Mouse (Mus musculus) liver, embryonic 15.5 days (tissue): ENCODE data around the gene Camkk1. TPM values are rescaled to one million over a fixed set of nuclear protein-coding genes. Genes with fewer than 3 reads are reported as not detected.

Experiments
- ATAC-seq: fragments of 200-750 bp; cut with Nextera tagmentation; 2 replicates; pipeline ENCODE4 v1.8.0; 2017; ENCODE audit warnings: moderate number of reproducible peaks, mild to moderate bottlenecking, moderate library complexity; ENCODE audit not compliant: insufficient read depth
- H3K27ac ChIP-seq: fragments of 300-500 bp; sonication (generic); replicated peaks from 2 replicates; pipeline ENCODE4 v1.5.1; 2015; ENCODE audit warnings: mild to moderate bottlenecking, inconsistent platforms
- H3K27me3 ChIP-seq: fragments of 300-500 bp; sonication (generic); 2 replicates; pipeline ENCODE4 v1.6.1; 2015; ENCODE audit warnings: mild to moderate bottlenecking, inconsistent platforms
- H3K36me3 ChIP-seq: fragments of 300-500 bp; sonication (generic); replicated peaks from 2 replicates; pipeline ENCODE4 v1.6.1; 2015; ENCODE audit warnings: moderate library complexity, mild to moderate bottlenecking, inconsistent platforms
- H3K4me1 ChIP-seq: fragments of 300-500 bp; sonication (generic); replicated peaks from 2 replicates; pipeline ENCODE4 v1.6.1; 2015; ENCODE audit warnings: inconsistent platforms
- H3K4me2 ChIP-seq: fragments of 300-500 bp; sonication (generic); 2 replicates; pipeline ENCODE4 v1.6.1; 2015; ENCODE audit warnings: moderate library complexity, mild to moderate bottlenecking, inconsistent platforms
- H3K4me3 ChIP-seq: fragments of 300-500 bp; sonication (generic); replicated peaks from 2 replicates; pipeline ENCODE4 v1.5.1; 2015; ENCODE audit warnings: mild to moderate bottlenecking, inconsistent platforms
- H3K9ac ChIP-seq: fragments of 300-500 bp; sonication (generic); 2 replicates; pipeline ENCODE4 v1.6.1; 2015; ENCODE audit warnings: moderate library complexity, mild to moderate bottlenecking, inconsistent platforms
- H3K9me3 ChIP-seq: fragments of 300-500 bp; sonication (generic); replicated peaks from 2 replicates; pipeline ENCODE4 v1.6.1; 2016; ENCODE audit warnings: inconsistent platforms
- WGBS: fragments of 180-500 bp; shearing (Covaris S2); methylation state at CpG from one replicate; pipeline ENCODE4 v1.1.7; 2015; ENCODE audit warnings: mixed read lengths; ENCODE audit not compliant: insufficient replicate concordance; 5-methylcytosine and 5-hydroxymethylcytosine counted together
- polyA plus RNA-seq: library from polyadenylated mRNA; unstranded; fragments of >200 nt; fragmentation: Nextera tagmentation; extraction: Ambion mirVana; gene quantifications from 2 replicates; pipeline ENCODE4 v1.2.1, GENCODE M21; 2015

The Camkk1 gene
- polyA plus RNA-seq, 1 experiment from 2014 or later, result 0.73 TPM

DNA sequence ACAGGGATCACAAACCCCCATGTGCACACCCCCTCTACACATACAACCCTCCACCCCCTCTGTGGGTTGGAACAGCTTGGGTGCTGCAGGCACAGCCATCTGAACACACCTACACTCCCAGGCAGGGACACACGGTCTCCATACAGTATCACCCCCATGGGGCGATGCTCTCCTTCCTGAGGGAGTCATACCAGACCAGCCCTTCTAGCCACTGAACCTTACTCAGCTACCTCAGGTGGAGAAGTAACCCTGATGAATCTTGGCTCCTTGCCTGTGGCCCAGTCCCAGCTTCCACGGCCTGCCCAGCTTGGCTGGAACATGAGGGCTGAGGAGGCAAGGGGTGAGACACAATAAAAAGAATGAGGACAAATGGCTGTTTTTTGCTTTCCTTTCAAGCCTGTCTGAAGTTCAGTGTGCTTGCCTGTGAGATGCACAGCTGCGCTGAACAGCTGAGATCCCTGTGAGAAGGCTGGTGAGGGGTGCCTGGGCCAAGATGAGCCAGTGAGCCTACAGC is 3.9 kb upstream of the Camkk1 start:
- no peak for ATAC-seq
- Histone ChIP-seq H3K9me3 (no peaks in the 10 kb centered on the region), H3K36me3 (no peaks in the 10 kb centered on the region), H3K27me3 (peaks cover 39% of the 10 kb centered on the region), H3K4me3 (no peak overlapping the region), H3K9ac (no peak overlapping the region), H3K27ac (no peak overlapping the region), H3K4me1 (peaks cover 15% of the 10 kb centered on the region), H3K4me2 (no peak overlapping the region)
- 65% methylated on average over 4 of the region's 4 CpGs for WGBS

DNA sequence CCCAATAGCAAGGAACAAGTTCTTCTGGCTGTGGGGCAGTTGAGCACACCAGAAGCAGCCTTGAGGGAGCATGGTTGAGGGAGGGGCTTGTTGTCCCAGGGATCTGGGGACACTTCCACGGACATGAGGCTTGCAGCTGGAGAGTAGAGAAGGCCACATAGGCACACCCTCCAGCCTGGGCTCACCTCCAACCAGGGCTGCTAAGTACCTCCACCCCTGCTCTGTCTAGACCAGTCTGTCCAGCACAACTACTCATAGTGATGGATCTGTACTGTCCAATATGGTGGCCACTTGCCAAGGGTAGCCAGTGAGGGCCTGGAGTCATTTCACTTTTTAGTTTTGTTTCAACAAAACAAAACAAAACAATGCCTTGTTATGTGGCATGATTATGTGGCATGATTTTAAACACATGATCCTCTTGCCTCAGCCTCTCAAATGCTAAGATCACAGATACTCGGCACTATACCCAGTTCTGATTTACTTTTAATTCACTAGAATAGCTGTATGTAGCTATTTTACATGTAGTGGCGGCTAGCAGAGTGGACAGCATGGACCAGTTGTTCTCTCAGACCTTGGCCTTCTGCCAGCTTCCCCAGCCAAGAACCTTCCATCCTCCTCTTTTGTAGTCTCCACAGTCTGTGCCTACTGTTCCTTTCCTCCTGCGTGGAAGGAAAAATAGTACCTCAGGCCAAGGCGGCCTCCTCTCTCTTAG is 3.3 kb upstream of the Camkk1 start:
- H3K27me3 ChIP-seq, result peaks cover 45% of the 10 kb centered on the region
- WGBS, result 60% methylated on average over 5 of the region's 5 CpGs
- peaks cover 15% of the 10 kb centered on the region for H3K4me1 ChIP-seq
- ATAC-seq, result no peak
- H3K9ac ChIP-seq, result no peak overlapping the region
- no peak overlapping the region for H3K4me2 ChIP-seq
- no peak overlapping the region for H3K27ac ChIP-seq
- H3K9me3 ChIP-seq, result no peaks in the 10 kb centered on the region
- H3K4me3 ChIP-seq, result no peak overlapping the region
- H3K36me3 ChIP-seq, result no peaks in the 10 kb centered on the region

DNA sequence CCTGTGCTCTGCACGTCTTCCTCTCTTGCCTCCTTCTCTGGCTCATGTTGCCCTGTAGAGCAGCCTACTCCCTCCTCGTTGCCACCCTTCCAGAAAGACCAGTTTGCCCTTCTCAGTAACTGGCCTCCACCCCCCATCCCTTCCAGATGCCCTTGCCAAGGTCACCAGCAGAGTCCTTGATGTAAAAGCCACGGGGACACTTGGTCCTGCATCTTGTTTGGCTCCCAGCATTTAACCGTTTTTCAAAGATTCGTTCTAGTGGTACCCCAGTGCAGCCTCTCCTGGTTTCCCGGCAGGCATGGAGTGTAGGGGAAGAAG is 2.7 kb upstream of the Camkk1 start:
- H3K9ac ChIP-seq, result no peak overlapping the region

DNA sequence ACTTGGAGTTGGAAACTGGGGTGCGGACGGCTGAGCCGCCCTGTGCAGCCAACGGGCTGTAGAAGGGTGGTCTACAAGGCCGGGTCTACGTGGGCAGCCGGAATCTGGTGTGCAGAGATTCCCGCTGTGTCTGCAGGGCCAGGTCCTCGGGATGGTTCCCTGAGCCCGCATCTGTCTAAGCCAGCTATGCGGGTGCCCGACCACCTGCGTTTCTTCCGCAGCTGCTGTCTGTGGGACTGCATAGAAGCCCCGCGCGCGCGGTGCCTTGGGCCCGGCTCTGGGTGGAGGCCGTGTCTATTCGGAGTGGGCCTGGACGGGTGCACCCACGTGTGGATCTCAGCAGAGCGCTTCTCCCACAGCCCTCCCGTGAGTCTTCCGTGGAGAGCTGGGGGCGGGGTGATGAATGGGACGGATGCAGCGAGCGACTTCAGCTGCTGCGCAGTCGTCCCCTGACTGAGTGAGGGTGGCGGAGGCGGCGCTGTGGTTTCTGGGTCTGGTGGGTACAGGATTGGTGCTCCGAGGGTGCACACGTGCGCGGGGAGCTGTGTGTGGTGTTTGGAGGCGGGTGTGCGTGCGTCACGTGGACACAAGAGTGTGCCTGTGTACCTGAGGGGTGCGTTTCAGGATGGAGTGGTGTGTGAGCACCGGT is 463 bp downstream of the Camkk1 start:
- H3K27ac ChIP-seq, result no peak overlapping the region

More for the DNA sequence above, 2.7 kb upstream of the Camkk1 start:
- Histone ChIP-seq H3K27me3 (peaks cover 51% of the 10 kb centered on the region), H3K36me3 (no peaks in the 10 kb centered on the region), H3K27ac (no peak overlapping the region), H3K4me2 (no peak overlapping the region), H3K9me3 (no peaks in the 10 kb centered on the region), H3K4me3 (no peak overlapping the region), H3K4me1 (peaks cover 15% of the 10 kb centered on the region)
- ATAC-seq, result no peak
- WGBS, result 62% methylated on average over 6 of the region's 6 CpGs

DNA sequence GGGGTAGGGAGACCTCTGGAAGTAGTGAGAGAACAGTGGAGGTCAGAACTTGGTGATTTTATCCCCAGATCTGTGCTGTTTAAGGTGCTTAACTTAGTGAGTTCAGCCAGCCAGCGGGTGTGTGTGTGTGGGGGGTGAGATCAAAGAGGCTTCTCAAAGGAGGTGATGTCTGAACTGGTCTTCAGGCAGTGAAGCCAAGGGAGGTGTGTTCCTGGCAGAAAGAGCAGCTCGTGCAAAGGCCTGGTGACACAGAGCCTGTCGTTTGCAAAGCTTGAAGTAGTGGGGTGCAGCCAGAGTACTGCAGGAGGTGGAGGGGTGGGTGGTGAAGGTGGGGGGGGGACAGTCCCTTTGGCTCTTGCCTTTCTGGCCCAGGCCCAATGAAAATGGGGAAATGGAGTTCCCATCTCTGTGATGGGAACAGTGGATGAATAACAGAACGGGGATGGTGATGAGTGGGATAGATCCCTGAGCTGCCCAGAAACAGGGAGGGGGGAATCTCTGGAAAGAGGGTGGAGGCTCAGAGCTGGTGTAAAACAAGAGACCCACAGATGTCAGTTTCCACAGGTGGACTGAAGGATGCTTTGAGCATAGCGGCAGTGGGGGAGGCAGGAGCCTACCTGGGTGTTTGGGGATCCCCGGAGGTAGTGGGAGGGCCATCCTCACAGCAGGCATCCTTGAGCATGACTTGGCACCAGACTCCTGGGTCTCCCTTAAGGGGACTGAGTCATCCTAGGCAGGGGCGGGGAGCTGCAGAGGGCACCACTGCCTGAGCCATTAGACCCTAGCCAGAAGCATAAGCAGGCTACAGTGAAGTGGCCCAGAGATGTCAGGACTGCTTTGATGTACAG is 2.4 kb downstream of the Camkk1 start:
- Histone ChIP-seq H3K27me3 (peaks cover 67% of the 10 kb centered on the region), H3K9me3 (no peaks in the 10 kb centered on the region), H3K4me1 (peaks cover 30% of the 10 kb centered on the region), H3K4me2 (no peak overlapping the region), H3K27ac (no peak overlapping the region), H3K36me3 (no peaks in the 10 kb centered on the region), H3K4me3 (no peak overlapping the region), H3K9ac (no peak overlapping the region)
- 59% methylated on average over 7 of the region's 7 CpGs for WGBS
- ATAC-seq, result no peak

More for the DNA sequence above, 463 bp downstream of the Camkk1 start:
- H3K36me3 ChIP-seq, result no peaks in the 10 kb centered on the region
- H3K9me3 ChIP-seq, result no peaks in the 10 kb centered on the region
- peak overlapping the region; percentile 89 for H3K4me2 ChIP-seq
- ATAC-seq, result peak; percentile 20
- 3% methylated on average over 46 of the region's 46 CpGs for WGBS
- peak overlapping the region; percentile 58 for H3K4me3 ChIP-seq
- peaks cover 18% of the 10 kb centered on the region for H3K4me1 ChIP-seq
- H3K9ac ChIP-seq, result peak overlapping the region; percentile 3; the same call in 1 of the 2 replicates
- peaks cover 70% of the 10 kb centered on the region for H3K27me3 ChIP-seq

DNA sequence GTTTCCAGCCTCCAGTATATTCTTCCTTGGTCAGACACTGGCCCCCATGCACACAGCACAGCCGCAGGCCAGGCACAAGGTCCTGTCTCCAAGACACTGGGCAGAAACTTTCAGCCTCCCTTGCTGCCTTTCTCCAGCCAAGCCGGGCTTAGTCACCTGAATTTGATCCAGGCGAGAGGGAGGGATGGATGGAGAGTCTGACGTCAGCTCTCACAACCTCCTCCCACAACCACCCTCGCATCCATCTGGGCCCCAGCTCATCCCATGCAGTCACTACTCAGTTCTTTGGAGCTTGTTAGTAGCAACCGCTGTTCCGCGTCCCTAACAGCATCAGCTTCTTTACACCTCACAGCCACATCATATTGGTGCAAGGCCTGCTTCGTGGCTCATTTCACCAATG is 4.3 kb downstream of the Camkk1 start:
- Histone ChIP-seq H3K27me3 (peaks cover 49% of the 10 kb centered on the region), H3K36me3 (no peaks in the 10 kb centered on the region), H3K4me1 (peaks cover 30% of the 10 kb centered on the region), H3K4me2 (no peak overlapping the region), H3K27ac (no peak overlapping the region), H3K4me3 (no peak overlapping the region), H3K9me3 (no peaks in the 10 kb centered on the region), H3K9ac (no peak overlapping the region)
- WGBS, result 61% methylated on average over 9 of the region's 9 CpGs
- ATAC-seq, result no peak

DNA sequence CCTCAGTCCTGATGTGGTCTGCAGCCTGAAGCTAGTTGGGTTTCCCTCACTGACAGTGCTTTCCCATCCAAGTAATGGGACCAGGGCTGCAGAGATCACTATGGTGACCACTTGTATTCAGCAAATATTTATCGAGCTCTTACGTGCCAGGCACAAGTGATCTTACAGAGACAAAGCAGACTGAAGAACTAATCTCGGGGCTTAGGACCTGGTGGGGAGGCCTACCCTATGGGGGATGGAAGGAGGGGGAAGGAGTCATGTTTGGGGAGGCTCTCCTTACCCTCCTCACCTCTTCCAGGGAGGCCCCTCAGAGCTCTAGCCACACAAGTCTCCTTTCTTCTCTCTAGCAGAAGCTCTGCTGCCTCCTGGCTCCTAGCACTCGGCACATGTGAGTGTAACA is 5.0 kb downstream of the Camkk1 start:
- H3K9me3 ChIP-seq, result no peaks in the 10 kb centered on the region
- no peak overlapping the region for H3K9ac ChIP-seq
- H3K27me3 ChIP-seq, result peaks cover 42% of the 10 kb centered on the region
- H3K36me3 ChIP-seq, result no peaks in the 10 kb centered on the region
- 42% methylated on average over 4 of the region's 4 CpGs for WGBS
- no peak overlapping the region for H3K27ac ChIP-seq
- no peak overlapping the region for H3K4me3 ChIP-seq
- no peak for ATAC-seq
- no peak overlapping the region; the same call in 1 of the 2 replicates for H3K4me2 ChIP-seq
- peaks cover 24% of the 10 kb centered on the region for H3K4me1 ChIP-seq

DNA sequence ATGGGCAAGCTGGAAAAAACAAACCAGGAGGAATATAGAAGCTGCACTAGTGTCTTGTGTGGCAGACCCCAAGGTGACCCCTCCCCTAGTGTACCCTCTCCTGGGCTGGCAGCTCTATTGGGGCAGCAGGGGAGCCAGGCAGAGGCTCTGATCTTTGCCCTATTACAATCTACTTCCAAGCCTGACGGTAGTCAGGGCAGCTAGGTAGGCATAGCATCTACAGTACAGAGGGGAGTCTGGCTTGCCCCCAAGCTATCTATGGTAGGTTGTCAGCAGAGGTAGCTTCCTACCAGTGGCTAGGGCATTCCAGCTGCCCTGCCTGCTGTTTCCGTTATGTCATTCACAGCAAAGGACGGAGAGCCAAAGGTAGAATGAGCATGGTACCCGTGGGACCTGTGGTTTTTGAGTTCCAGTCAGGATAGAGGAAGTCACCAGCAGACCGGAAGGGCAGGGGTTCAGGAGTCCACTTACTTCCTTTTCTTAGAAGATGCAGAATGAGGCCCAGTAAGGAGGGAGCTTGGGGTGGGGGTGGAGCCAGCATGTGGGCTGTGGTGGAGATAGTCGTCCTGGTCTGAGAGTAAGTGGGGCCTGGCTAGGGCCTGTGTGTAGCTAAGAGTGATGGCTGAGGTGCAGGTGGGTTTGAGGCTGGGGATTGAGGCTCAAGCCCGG is 5.6 kb downstream of the Camkk1 start:
- H3K27ac ChIP-seq, result no peak overlapping the region
- no peaks in the 10 kb centered on the region for H3K9me3 ChIP-seq
- H3K4me1 ChIP-seq, result peaks cover 19% of the 10 kb centered on the region
- 14% methylated on average over 7 of the region's 7 CpGs for WGBS
- ATAC-seq, result peak; percentile 55
- H3K4me3 ChIP-seq, result no peak overlapping the region
- no peak overlapping the region for H3K9ac ChIP-seq
- H3K27me3 ChIP-seq, result peaks cover 36% of the 10 kb centered on the region
- H3K4me2 ChIP-seq, result peak overlapping the region; percentile 11
- no peaks in the 10 kb centered on the region for H3K36me3 ChIP-seq

DNA sequence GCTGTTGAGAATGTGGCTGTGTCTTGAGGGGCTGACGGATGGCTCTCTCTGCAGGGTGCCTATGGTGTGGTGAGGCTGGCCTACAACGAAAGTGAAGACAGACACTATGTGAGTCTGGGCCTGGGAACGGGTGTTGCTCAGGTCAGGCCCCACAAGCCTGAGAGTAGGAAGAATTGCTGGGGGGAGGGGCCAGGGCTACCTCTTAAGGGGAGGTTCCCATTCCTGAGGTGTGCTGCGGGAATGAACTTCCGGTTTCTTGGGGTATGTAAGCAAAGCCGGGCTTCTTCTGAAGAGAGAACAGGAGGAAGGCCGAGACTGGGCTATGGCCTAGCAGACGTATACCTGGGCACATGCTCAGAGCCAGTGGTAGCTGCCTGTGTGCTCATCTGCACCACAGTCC is 8.2 kb downstream of the Camkk1 start:
- H3K4me2 ChIP-seq, result no peak overlapping the region
- H3K9ac ChIP-seq, result no peak overlapping the region
- no peak for ATAC-seq
- H3K9me3 ChIP-seq, result no peaks in the 10 kb centered on the region
- H3K27ac ChIP-seq, result no peak overlapping the region
- peaks cover 23% of the 10 kb centered on the region for H3K4me1 ChIP-seq
- H3K4me3 ChIP-seq, result no peak overlapping the region
- peaks cover 10% of the 10 kb centered on the region for H3K27me3 ChIP-seq
- 45% methylated on average over 8 of the region's 8 CpGs for WGBS
- H3K36me3 ChIP-seq, result no peaks in the 10 kb centered on the region

DNA sequence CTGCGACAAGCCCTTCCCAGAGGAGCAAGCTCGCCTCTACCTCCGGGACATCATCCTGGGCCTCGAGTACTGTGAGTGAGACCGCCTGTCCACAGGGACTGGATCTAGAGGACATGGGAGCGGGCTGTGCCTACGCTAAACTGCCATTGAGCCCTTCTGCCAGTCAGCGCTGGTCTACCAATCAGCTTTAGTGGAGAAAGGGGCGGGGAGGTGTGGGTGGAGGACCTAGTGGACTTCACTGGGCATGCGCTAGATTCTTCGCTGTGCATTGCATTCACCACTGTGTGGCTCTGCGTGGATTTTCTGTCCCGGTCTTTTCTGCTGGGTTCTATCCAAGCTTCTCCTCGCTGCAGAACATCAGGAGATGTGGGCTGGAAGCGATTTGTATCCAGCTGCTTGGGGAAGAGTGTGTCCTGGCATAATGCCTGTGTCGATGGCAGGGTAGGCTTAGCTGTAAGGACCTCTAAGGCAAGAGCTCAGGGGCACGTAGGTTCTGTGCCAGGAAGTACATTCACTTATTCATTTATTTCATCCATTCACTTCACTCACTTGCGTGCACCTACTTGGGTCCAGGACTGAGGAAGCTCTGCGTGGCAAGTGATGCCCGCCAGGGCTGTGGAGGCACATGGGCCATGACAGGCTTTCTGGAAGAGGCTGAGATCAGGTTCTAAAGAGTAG is 12.2 kb downstream of the Camkk1 start:
- 38% methylated on average over 20 of the region's 20 CpGs for WGBS
- H3K27me3 ChIP-seq, result no peaks in the 10 kb centered on the region; the same call in 1 of the 2 replicates
- ATAC-seq, result peak; percentile 82
- H3K4me1 ChIP-seq, result peaks cover 8% of the 10 kb centered on the region
- peak overlapping the region; percentile 68 for H3K4me2 ChIP-seq
- H3K9ac ChIP-seq, result no peak overlapping the region; the same call in 1 of the 2 replicates
- H3K27ac ChIP-seq, result no peak overlapping the region
- no peaks in the 10 kb centered on the region for H3K9me3 ChIP-seq
- H3K36me3 ChIP-seq, result no peaks in the 10 kb centered on the region
- H3K4me3 ChIP-seq, result peak overlapping the region; percentile 29
